Mouse (Mus musculus): ENCODE results near the gene Arrdc2. TPM values are rescaled to one million over a fixed set of nuclear protein-coding genes. Genes with fewer than 3 reads are reported as not detected.

Arrdc2 gene
- total RNA-seq, 2 experiments from 2014 or later, result 27.3 to 62.9 TPM

- ATAC-seq (replicated peaks; ENCODE audit: low FRiP score, poor library complexity, severe bottlenecking), result no peak
Observed at GRCm38 (mm10) chr8:70794215-70794614, 45.3 kb downstream of the Arrdc2 start.

- ATAC-seq (replicated peaks; ENCODE audit: low FRiP score, poor library complexity, severe bottlenecking), result no peak
Observed at GRCm38 (mm10) chr8:70792700-70793099, 46.8 kb downstream of the Arrdc2 start.

GRCm38 (mm10) chr8:70791975-70792691 lies 47.4 kb downstream of the Arrdc2 start:
- peak; percentile 60 for ATAC-seq (replicated peaks; ENCODE audit: low FRiP score, poor library complexity, severe bottlenecking)

- ATAC-seq (replicated peaks; ENCODE audit: low FRiP score, poor library complexity, severe bottlenecking), result no peak
Observed at GRCm38 (mm10) chr8:70791294-70791701, 48.2 kb downstream of the Arrdc2 start.

- no peak for ATAC-seq (replicated peaks; ENCODE audit: low FRiP score, poor library complexity, severe bottlenecking)
Observed at GRCm38 (mm10) chr8:70790846-70791245, 48.7 kb downstream of the Arrdc2 start.

- ATAC-seq (replicated peaks; ENCODE audit: low FRiP score, poor library complexity, severe bottlenecking), result no peak
Observed at GRCm38 (mm10) chr8:70789046-70789445, 50.5 kb downstream of the Arrdc2 start.

GRCm38 (mm10) chr8:70787941-70788667 lies 51.4 kb downstream of the Arrdc2 start:
- ATAC-seq (replicated peaks; ENCODE audit: low FRiP score, poor library complexity, severe bottlenecking), result no peak

- ATAC-seq (replicated peaks; ENCODE audit: low FRiP score, poor library complexity, severe bottlenecking), result no peak
Observed at GRCm38 (mm10) chr8:70787051-70787445, 52.5 kb downstream of the Arrdc2 start.

GRCm38 (mm10) chr8:70786291-70787050 lies 53.0 kb downstream of the Arrdc2 start:
- no peak for ATAC-seq (replicated peaks; ENCODE audit: low FRiP score, poor library complexity, severe bottlenecking)

Other genes starting within 250 kb of the Arrdc2 start
- gene Isyna1, start 245.3 kb downstream of the Arrdc2 start, total RNA-seq (2015; ENCODE audit: low replicate concordance), result 5.8 and 15.9 TPM in 2 replicates
- 2.5 and 8.0 TPM in 2 replicates for gene Isyna1, start 245.3 kb downstream of the Arrdc2 start, total RNA-seq (2017; ENCODE audit: low replicate concordance)
- gene Ssbp4, start 230.8 kb downstream of the Arrdc2 start, total RNA-seq (2015; ENCODE audit: low replicate concordance), result 9.0 and 13.0 TPM in 2 replicates
- gene Ssbp4, start 230.8 kb downstream of the Arrdc2 start, total RNA-seq (2017; ENCODE audit: low replicate concordance), result 18.1 and 30.6 TPM in 2 replicates
- 2.5 and 11.7 TPM in 2 replicates for gene Lrrc25, start 223.6 kb downstream of the Arrdc2 start, total RNA-seq (2015; ENCODE audit: low replicate concordance)
- 2.3 and 3.5 TPM in 2 replicates for gene Lrrc25, start 223.6 kb downstream of the Arrdc2 start, total RNA-seq (2017; ENCODE audit: low replicate concordance)
- not detected in 2 replicates for gene Gdf15, start 207.3 kb downstream of the Arrdc2 start, total RNA-seq (2015; ENCODE audit: low replicate concordance)
- not detected in 2 replicates for gene Gdf15, start 207.3 kb downstream of the Arrdc2 start, total RNA-seq (2017; ENCODE audit: low replicate concordance)
- gene Pgpep1, start 179.3 kb downstream of the Arrdc2 start, total RNA-seq (2015; ENCODE audit: low replicate concordance), result 0.36 and 6.3 TPM in 2 replicates
- under 0.01 and 3.0 TPM in 2 replicates for gene Pgpep1, start 179.3 kb downstream of the Arrdc2 start, total RNA-seq (2017; ENCODE audit: low replicate concordance)
- 86.5 and 93.1 TPM in 2 replicates for gene Lsm4, start 166.5 kb downstream of the Arrdc2 start, total RNA-seq (2015; ENCODE audit: low replicate concordance)
- 38.4 and 57.6 TPM in 2 replicates for gene Lsm4, start 166.5 kb downstream of the Arrdc2 start, total RNA-seq (2017; ENCODE audit: low replicate concordance)
- gene Jund, start 140.8 kb downstream of the Arrdc2 start, total RNA-seq (2015; ENCODE audit: low replicate concordance), result 26.7 and 36.0 TPM in 2 replicates
- gene Jund, start 140.8 kb downstream of the Arrdc2 start, total RNA-seq (2017; ENCODE audit: low replicate concordance), result 21.1 and 32.0 TPM in 2 replicates
- not detected in 2 replicates for gene Iqcn, start 136.3 kb downstream of the Arrdc2 start, total RNA-seq (2015; ENCODE audit: low replicate concordance)
- gene Iqcn, start 136.3 kb downstream of the Arrdc2 start, total RNA-seq (2017; ENCODE audit: low replicate concordance), result not detected in 2 replicates
- gene Gm3336, start 121.2 kb downstream of the Arrdc2 start, total RNA-seq (2015; ENCODE audit: low replicate concordance), result not detected in 2 replicates
- gene Gm3336, start 121.2 kb downstream of the Arrdc2 start, total RNA-seq (2017; ENCODE audit: low replicate concordance), result not detected in 2 replicates
- gene Pde4c, start 116.0 kb downstream of the Arrdc2 start, total RNA-seq (2015; ENCODE audit: low replicate concordance), result 0.72 and 0.84 TPM in 2 replicates
- gene Pde4c, start 116.0 kb downstream of the Arrdc2 start, total RNA-seq (2017; ENCODE audit: low replicate concordance), result not detected in 2 replicates
- gene Rab3a, start 85.0 kb downstream of the Arrdc2 start, total RNA-seq (2015; ENCODE audit: low replicate concordance), result 7.1 TPM in 1 of 2 replicates, not detected in the other
- 2.2 and 4.9 TPM in 2 replicates for gene Rab3a, start 85.0 kb downstream of the Arrdc2 start, total RNA-seq (2017; ENCODE audit: low replicate concordance)
- gene Mpv17l2, start 78.8 kb downstream of the Arrdc2 start, total RNA-seq (2015; ENCODE audit: low replicate concordance), result 16.9 and 31.0 TPM in 2 replicates
- 5.1 and 30.4 TPM in 2 replicates for gene Mpv17l2, start 78.8 kb downstream of the Arrdc2 start, total RNA-seq (2017; ENCODE audit: low replicate concordance)
- gene Pik3r2, start 63.0 kb downstream of the Arrdc2 start, total RNA-seq (2015; ENCODE audit: low replicate concordance), result 3.8 and 5.4 TPM in 2 replicates
- gene Pik3r2, start 63.0 kb downstream of the Arrdc2 start, total RNA-seq (2017; ENCODE audit: low replicate concordance), result 7.3 and 8.0 TPM in 2 replicates
- 13.4 and 14.4 TPM in 2 replicates for gene Mast3, start 34.7 kb downstream of the Arrdc2 start, total RNA-seq (2015; ENCODE audit: low replicate concordance)
- 2.7 and 3.0 TPM in 2 replicates for gene Mast3, start 34.7 kb downstream of the Arrdc2 start, total RNA-seq (2017; ENCODE audit: low replicate concordance)
- gene Il12rb1, start 31.3 kb downstream of the Arrdc2 start, total RNA-seq (2015; ENCODE audit: low replicate concordance), result 0.84 and 1.1 TPM in 2 replicates
- 0.13 and 0.53 TPM in 2 replicates for gene Il12rb1, start 31.3 kb downstream of the Arrdc2 start, total RNA-seq (2017; ENCODE audit: low replicate concordance)
- gene Kcnn1, start 23.5 kb upstream of the Arrdc2 start, total RNA-seq (2015; ENCODE audit: low replicate concordance), result not detected in 2 replicates
- 0.26 TPM in 1 of 2 replicates, not detected in the other for gene Kcnn1, start 23.5 kb upstream of the Arrdc2 start, total RNA-seq (2017; ENCODE audit: low replicate concordance)
- gene Ccdc124, start 34.2 kb upstream of the Arrdc2 start, total RNA-seq (2015; ENCODE audit: low replicate concordance), result 18.0 and 20.9 TPM in 2 replicates
- gene Ccdc124, start 34.2 kb upstream of the Arrdc2 start, total RNA-seq (2017; ENCODE audit: low replicate concordance), result 23.8 and 26.6 TPM in 2 replicates
- gene Slc5a5, start 53.0 kb upstream of the Arrdc2 start, total RNA-seq (2015; ENCODE audit: low replicate concordance), result not detected in 2 replicates
- gene Slc5a5, start 53.0 kb upstream of the Arrdc2 start, total RNA-seq (2017; ENCODE audit: low replicate concordance), result 0.13 TPM in 1 of 2 replicates, not detected in the other
- gene Rpl18a, start 57.7 kb upstream of the Arrdc2 start, total RNA-seq (2015; ENCODE audit: low replicate concordance), result 2,088 and 2,332 TPM in 2 replicates
- 517 and 689 TPM in 2 replicates for gene Rpl18a, start 57.7 kb upstream of the Arrdc2 start, total RNA-seq (2017; ENCODE audit: low replicate concordance)
- 4.2 and 6.1 TPM in 2 replicates for gene Map1s, start 66.2 kb upstream of the Arrdc2 start, total RNA-seq (2015; ENCODE audit: low replicate concordance)
- 1.8 and 3.7 TPM in 2 replicates for gene Map1s, start 66.2 kb upstream of the Arrdc2 start, total RNA-seq (2017; ENCODE audit: low replicate concordance)

Data from erythroid progenitor cell, adult 5-6 weeks (primary cell).